Mouse (Mus musculus) T-helper 2 cell (primary cell): ENCODE measurements around the gene Pon3.

Experiments used
- in situ Hi-C: fragments of 300-600 bp; cut with MboI, MseI; formaldehyde crosslinking; loops from one replicate; pipeline ENCODE4 v1.15.1; 2025; ENCODE audit warnings: high pct_unique_total_duplicates

Gene Pon3

GRCm38 (mm10) chr6:5186229-5186950 is 69.7 kb downstream of the Pon3 start:
- in situ Hi-C loops = no loop called here

- in situ Hi-C loops = no loop called here
Observed at GRCm38 (mm10) chr6:5180645-5181044, 75.4 kb downstream of the Pon3 start.

GRCm38 (mm10) chr6:5179189-5179588 is 76.9 kb downstream of the Pon3 start:
- in situ Hi-C loops = no loop called here

- in situ Hi-C loops = no loop called here
Observed at GRCm38 (mm10) chr6:5177967-5178891, 77.9 kb downstream of the Pon3 start.

- in situ Hi-C loops = no loop called here
Observed at GRCm38 (mm10) chr6:5174179-5174812, 81.8 kb downstream of the Pon3 start.

- in situ Hi-C loops = no loop called here
Observed at GRCm38 (mm10) chr6:5172571-5172970, 83.5 kb downstream of the Pon3 start.

- in situ Hi-C loops = no loop called here
Observed at GRCm38 (mm10) chr6:5171418-5171817, 84.7 kb downstream of the Pon3 start.
